In the genomic region with DNA sequence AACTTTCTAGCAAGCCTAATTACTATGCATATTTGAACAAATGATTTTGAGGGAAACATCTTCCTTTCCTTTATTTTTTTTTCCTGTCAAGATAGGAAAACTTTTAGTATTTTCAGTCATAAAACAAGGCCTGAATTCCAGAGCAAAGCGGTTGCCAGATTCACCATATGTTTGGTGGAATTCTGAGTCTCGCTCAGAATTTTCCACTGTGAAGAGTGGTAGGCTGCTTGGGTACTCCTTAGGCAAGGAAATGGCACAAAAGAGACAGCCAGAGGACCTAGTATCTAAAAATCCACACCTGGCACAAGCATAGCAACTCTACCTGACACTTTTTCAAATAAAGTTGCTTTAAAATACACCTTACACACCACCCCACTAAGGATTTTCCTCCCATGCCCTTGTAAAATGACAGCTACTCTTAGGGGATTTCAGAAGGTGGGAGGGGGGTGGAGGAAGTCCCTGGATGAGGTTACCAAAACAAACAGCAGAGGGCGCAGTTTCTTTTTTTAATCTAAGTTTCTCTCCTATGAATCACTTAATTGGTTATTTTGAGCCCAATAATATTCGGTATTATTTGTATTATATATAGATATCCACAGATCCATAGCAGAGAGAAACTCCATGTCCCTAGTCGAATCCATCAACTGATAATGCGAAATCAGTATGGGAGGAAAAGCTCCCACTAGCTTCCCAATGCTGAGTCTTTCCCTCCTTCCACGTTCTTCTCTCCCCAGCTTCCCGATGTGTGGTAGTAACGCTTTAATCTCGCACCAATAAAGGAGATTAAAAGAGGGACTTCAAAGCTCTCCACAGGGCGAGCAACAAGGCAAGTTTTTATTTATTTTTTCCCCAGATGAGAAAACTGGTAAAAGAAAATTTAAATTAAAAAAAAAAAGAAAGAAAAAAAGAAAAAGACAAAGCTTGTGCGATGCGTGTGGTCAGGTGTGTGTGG, we compare ENCODE assay signal across 8 mouse cellular contexts. TPM values are rescaled to one million over a fixed set of nuclear protein-coding genes. Genes with fewer than 3 reads are reported as not detected.
DNase-seq lines count a peak whose midpoint lies in the region; ATAC-seq and TF ChIP-seq lines count a peak whose summit lies in the region.

No protein-coding gene starts in this region.

- H3K36me3 ChIP-seq in forebrain, embryonic 10.5 days (replicated peaks) = no peaks in the 10 kb centered on the region
- H3K36me3 ChIP-seq in hindbrain, embryonic 14.5 days (replicated peaks; ENCODE audit: control insufficient read depth, insufficient read depth) = no peaks in the 10 kb centered on the region
- H3K36me3 ChIP-seq in stomach, embryonic 14.5 days (ENCODE audit: control insufficient read depth, insufficient read depth, low read length) = no peaks in the 10 kb centered on the region

- peaks cover 46% of the 10 kb centered on the region for H3K27me3 ChIP-seq in forebrain, embryonic 10.5 days (ENCODE audit: poor library complexity, severe bottlenecking)
- H3K27me3 ChIP-seq in hindbrain, embryonic 14.5 days (ENCODE audit: control insufficient read depth, insufficient read depth, low read length) = 0 out of 2 replicates have a peak, but pooled peaks cover 5% of the 10 kb centered on the region
- no peaks in the 10 kb centered on the region for H3K27me3 ChIP-seq in stomach, embryonic 14.5 days (ENCODE audit: control insufficient read depth, insufficient read depth, low read length)

- H3K4me1 ChIP-seq in forebrain, embryonic 10.5 days = peaks cover 18% of the 10 kb centered on the region
- no peaks in the 10 kb centered on the region; the same call in 1 of the 2 replicates for H3K4me1 ChIP-seq in hindbrain, embryonic 14.5 days (replicated peaks; ENCODE audit: control insufficient read depth, insufficient read depth, low read length)
- no peaks in the 10 kb centered on the region for H3K4me1 ChIP-seq in stomach, embryonic 14.5 days (ENCODE audit: control insufficient read depth, insufficient read depth, low read length)

- WGBS in forebrain, embryonic 10.5 days = 4% methylated on average over 13 of the region's 13 CpGs
- 3% methylated on average over 13 of the region's 13 CpGs for WGBS in hindbrain, embryonic 14.5 days
- WGBS in stomach, embryonic 14.5 days = 2% methylated on average over 13 of the region's 13 CpGs

- H3K9me3 ChIP-seq in forebrain, embryonic 10.5 days = no peaks in the 10 kb centered on the region
- H3K9me3 ChIP-seq in hindbrain, embryonic 14.5 days (ENCODE audit: control insufficient read depth, low read length) = no peaks in the 10 kb centered on the region
- no peaks in the 10 kb centered on the region for H3K9me3 ChIP-seq in stomach, embryonic 14.5 days (ENCODE audit: control insufficient read depth, low read depth, low read length)

- peak overlapping the region; percentile 62 for H3K9ac ChIP-seq in hindbrain, embryonic 14.5 days
- H3K9ac ChIP-seq in stomach, embryonic 14.5 days (replicated peaks; ENCODE audit: low read depth, low read length) = 0 out of 2 replicates have a peak overlapping the region, but pooled peaks have one; percentile 40

- TF ChIP-seq CTCF in brain, embryonic 14.5 days (IDR thresholded peaks at IDR 0.05; ENCODE audit: borderline replicate concordance, extremely low read depth, insufficient read depth, insufficient read length) = peak; percentile 57; the same call in 1 of the 2 replicates

- TF ChIP-seq POLR2A in brain, embryonic 14.5 days (IDR thresholded peaks at IDR 0.05; ENCODE audit: borderline replicate concordance, extremely low read depth, insufficient read depth, insufficient read length, poor library complexity, severe bottlenecking) = no peak

- H3K27ac ChIP-seq in forebrain, embryonic 10.5 days = no peak overlapping the region
- H3K27ac ChIP-seq in hindbrain, embryonic 14.5 days = peak overlapping the region; percentile 74
- no peak overlapping the region for H3K27ac ChIP-seq in stomach, embryonic 14.5 days (ENCODE audit: low read length)

- peak overlapping the region; percentile 76 for H3K4me3 ChIP-seq in forebrain, embryonic 10.5 days
- H3K4me3 ChIP-seq in hindbrain, embryonic 14.5 days (replicated peaks; ENCODE audit: low read length) = peak overlapping the region; percentile 59
- peak overlapping the region; percentile 55 for H3K4me3 ChIP-seq in stomach, embryonic 14.5 days (ENCODE audit: low read depth, low read length)

- peak; percentile 46; the same call in 1 of the 2 replicates for ATAC-seq in hindbrain, embryonic 14.5 days (ENCODE audit: low FRiP score)
- peak; percentile 63; the same call in 1 of the 2 replicates for ATAC-seq in megakaryocyte-erythroid progenitor cell, adult 5-6 weeks (replicated peaks; ENCODE audit: low FRiP score, low TSS enrichment, poor library complexity, severe bottlenecking)
- no peak for ATAC-seq in stomach, embryonic 14.5 days (ENCODE audit: insufficient number of reproducible peaks, insufficient read depth, low FRiP score, low read depth)

- peak; percentile 63 for DNase-seq in adrenal gland, postnatal 10 days
- DNase-seq in adrenal gland, adult 8-10 months = no peak
- DNase-seq in brain, embryonic 14.5 days (ENCODE audit: low read depth) = peak; percentile 89
- DNase-seq in forebrain, embryonic 10.5 days (ENCODE audit: extremely low spot score, low spot score) = peak; percentile 21
- DNase-seq in hindbrain, embryonic 14.5 days (ENCODE audit: low spot score) = peak; percentile 92
- peak; percentile 33 to 55 for DNase-seq in left cerebral cortex, adult 18-20 months (ENCODE audit: low spot score in 2 of 2)

- H3K4me2 ChIP-seq in hindbrain, embryonic 14.5 days (replicated peaks) = peak overlapping the region; percentile 76
- peak overlapping the region; percentile 97 for H3K4me2 ChIP-seq in stomach, embryonic 14.5 days (replicated peaks; ENCODE audit: low read depth, low read length)

RNA-seq across cellular contexts. Expression of gene Ntng1, which starts 2.2 kb away (rescaled TPM):
- total RNA-seq in adrenal gland, postnatal 10 days (2021) = 1 to 10 TPM; 1.2 to 2.4 TPM
- 1 to 10 TPM; 2.5 to 4.9 (median 3.4) TPM for total RNA-seq in adrenal gland, adult 8-10 months (2022)
- 17.5 and 31.1 TPM in 2 replicates for polyA plus RNA-seq in brain, embryonic 14.5 days (2012; rRNA removed)
- polyA plus RNA-seq in forebrain, embryonic 10.5 days (2016; fragmentation: Nextera tagmentation; extraction: Ambion mirVana) = 0.72 and 2.0 TPM in 2 replicates
- polyA plus RNA-seq in hindbrain, embryonic 14.5 days (2014; fragmentation: Nextera tagmentation; extraction: Ambion mirVana) = 19.5 and 21.3 TPM in 2 replicates
- total RNA-seq in left cerebral cortex, adult 18-20 months (2021) = 10 to 100 TPM; 31.3 to 32.5 TPM
- total RNA-seq in megakaryocyte-erythroid progenitor cell, adult 5-6 weeks (2014; fragmentation: Nextera tagmentation) = not detected in 2 replicates
- 0.19 TPM in 1 of 2 replicates, not detected in the other for total RNA-seq in megakaryocyte-erythroid progenitor cell, adult 5-6 weeks (2017)
- 8.5 and 9.6 TPM in 2 replicates for polyA plus RNA-seq in stomach, embryonic 14.5 days (2014; fragmentation: Nextera tagmentation; extraction: Ambion mirVana)

Comparison
In these comparisons a context has a peak if more than half of its experiments do, and no peak if none do; other contexts are left out.
1. RNA of gene Ntng1, which starts 2.2 kb away (total RNA-seq): 31.3 to 32.5 TPM in left cerebral cortex, adult 18-20 months; 2.5 to 4.9 TPM in adrenal gland, adult 8-10 months, 1.2 to 2.4 TPM in adrenal gland, postnatal 10 days and 0.19 TPM in megakaryocyte-erythroid progenitor cell, adult 5-6 weeks; every median in the first group is over 4 times any median in the second.
2. Peak in every context shown above with its lines, with median percentiles within 50 percentile points of each other: H3K4me3 ChIP-seq.